In the genomic region with DNA sequence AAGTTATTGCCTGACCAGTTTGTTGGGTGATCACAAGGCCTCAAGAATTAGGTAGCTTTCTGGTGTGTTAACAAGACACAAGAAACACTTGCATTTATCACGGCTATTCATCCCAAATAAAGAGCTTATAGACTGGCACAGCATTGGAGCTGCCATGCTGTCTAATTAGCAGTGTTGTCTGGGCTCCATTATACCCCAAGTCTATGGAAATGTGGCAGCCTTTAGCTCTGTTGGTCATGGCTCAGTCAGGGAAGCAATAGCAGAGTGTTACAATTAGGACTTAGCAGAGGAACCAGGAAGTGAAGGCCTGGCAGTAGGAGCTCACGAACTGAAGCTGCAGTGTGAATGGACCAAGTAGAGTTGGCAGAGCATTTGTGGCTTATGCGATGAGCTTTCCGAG, we compare ENCODE assay signal across 29 mouse cellular contexts.
"Had no signal": no experiment of that assay in that cellular context is flagged by ENCODE, and none has a peak within 500 bp of the region (broad histone marks: within the 10 kb centered on the region; RNA-seq: fewer than 3 reads in every experiment).

No protein-coding gene starts in this region.

- H3K9me3 ChIP-seq: heart, embryonic 13.5 days; heart, embryonic 15.5 days; hindbrain, embryonic 12.5 days; intestine, embryonic 15.5 days; limb, embryonic 10.5 days; limb, embryonic 12.5 days; liver, embryonic 13.5 days; liver, embryonic 15.5 days had no signal

- H3K4me1 ChIP-seq: heart, embryonic 13.5 days; heart, embryonic 15.5 days; hindbrain, embryonic 12.5 days; intestine, embryonic 15.5 days; limb, embryonic 10.5 days; limb, embryonic 12.5 days; liver, embryonic 13.5 days; liver, embryonic 15.5 days had no signal

- H3K9ac ChIP-seq: heart, embryonic 13.5 days; heart, embryonic 15.5 days; hindbrain, embryonic 12.5 days; hindbrain, embryonic 14.5 days; intestine, embryonic 15.5 days; limb, embryonic 12.5 days; liver, embryonic 13.5 days; liver, embryonic 15.5 days; liver, postnatal 0 days had no signal

- ATAC-seq: hindbrain, embryonic 16.5 days; inflammation-experienced regulatory T-cells, adult 6 months; intestine, embryonic 15.5 days; intestine, postnatal 0 days; liver, postnatal 0 days had no signal

- H3K36me3 ChIP-seq: heart, embryonic 13.5 days; heart, embryonic 15.5 days; hindbrain, embryonic 12.5 days; intestine, embryonic 15.5 days; limb, embryonic 10.5 days; limb, embryonic 12.5 days; liver, embryonic 13.5 days; liver, embryonic 15.5 days had no signal

- H3K27ac ChIP-seq: gastrocnemius, adult 2 months; heart, embryonic 13.5 days; heart, embryonic 15.5 days; hindbrain, embryonic 12.5 days; hindbrain, embryonic 14.5 days; intestine, embryonic 15.5 days; layer of hippocampus, adult 2 months; left cerebral cortex, adult 2 months; limb, embryonic 10.5 days; limb, embryonic 12.5 days; liver, embryonic 13.5 days; liver, embryonic 15.5 days had no signal

- H3K4me3 ChIP-seq: gastrocnemius, adult 2 months; heart, embryonic 13.5 days; heart, embryonic 15.5 days; hindbrain, embryonic 12.5 days; intestine, embryonic 15.5 days; layer of hippocampus, adult 2 months; left cerebral cortex, adult 2 months; limb, embryonic 10.5 days; limb, embryonic 12.5 days; liver, embryonic 13.5 days; liver, embryonic 15.5 days had no signal

- DNase-seq: gastrocnemius, adult 2 months; gastrocnemius, postnatal 10 days; gastrocnemius, postnatal 25 days; heart, adult 18-20 months; heart, postnatal 14 days; heart, postnatal 36 days; kidney, adult 18-20 months; kidney, adult 8-10 months; kidney, postnatal 10 days; kidney, postnatal 25 days; kidney, postnatal 4 days; liver; liver, embryonic 13.5 days; liver, postnatal 0 days had no signal

- H3K27me3 ChIP-seq: heart, embryonic 13.5 days; heart, embryonic 15.5 days; hindbrain, embryonic 12.5 days; intestine, embryonic 15.5 days; limb, embryonic 12.5 days; liver, embryonic 13.5 days; liver, embryonic 15.5 days had no signal

- H3K4me2 ChIP-seq: heart, embryonic 11.5 days; heart, embryonic 13.5 days; heart, embryonic 15.5 days; hindbrain, embryonic 12.5 days; hindbrain, embryonic 14.5 days; intestine, embryonic 15.5 days; limb, embryonic 12.5 days; liver, embryonic 11.5 days; liver, embryonic 13.5 days; liver, embryonic 15.5 days had no signal
